Comparison of ENCODE assay signal across 24 mouse cellular contexts in the genomic region with DNA sequence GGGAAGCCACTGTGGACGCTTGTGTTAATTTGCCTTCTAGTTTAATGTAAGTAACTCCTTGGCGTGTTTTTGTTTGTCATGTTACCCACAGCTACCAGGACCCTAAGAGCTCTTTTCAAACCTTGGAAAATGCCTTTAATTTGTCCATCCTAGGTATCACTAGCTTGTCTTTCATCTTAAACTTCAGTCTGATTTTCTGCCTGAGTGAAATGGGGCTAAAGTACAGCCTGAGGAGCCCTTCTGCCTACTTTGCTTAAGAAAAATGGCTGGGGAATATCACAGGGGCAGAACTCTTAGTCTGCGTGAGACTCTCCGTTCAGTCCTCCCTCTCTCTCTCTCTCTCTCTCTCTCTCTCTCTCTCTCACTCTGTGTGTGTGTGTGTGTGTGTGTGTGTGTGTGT. TPM values are rescaled to one million over a fixed set of nuclear protein-coding genes. Genes with fewer than 3 reads are reported as not detected.
"Had no signal": no experiment of that assay in that cellular context is flagged by ENCODE, and none has a peak within 500 bp of the region (broad histone marks: within the 10 kb centered on the region; RNA-seq: fewer than 3 reads in every experiment).

No protein-coding gene starts in this region.

- H3K27ac ChIP-seq: midbrain, embryonic 10.5 days; midbrain, embryonic 12.5 days; neural tube, embryonic 13.5 days; neural tube, embryonic 15.5 days had no signal

- ATAC-seq: midbrain, embryonic 16.5 days had no signal

- H3K9me3 ChIP-seq: midbrain, embryonic 10.5 days; midbrain, embryonic 12.5 days; neural tube, embryonic 13.5 days; neural tube, embryonic 15.5 days had no signal

- H3K9ac ChIP-seq: lung, embryonic 14.5 days; midbrain, embryonic 12.5 days; neural tube, embryonic 13.5 days; neural tube, embryonic 15.5 days had no signal

- H3K4me1 ChIP-seq: midbrain, embryonic 10.5 days; midbrain, embryonic 12.5 days; neural tube, embryonic 13.5 days; neural tube, embryonic 15.5 days had no signal

- H3K36me3 ChIP-seq: midbrain, embryonic 10.5 days; midbrain, embryonic 12.5 days; neural tube, embryonic 13.5 days; neural tube, embryonic 15.5 days had no signal

- DNase-seq: lung, adult 18-20 months; lung, embryonic 14.5 days; lung, postnatal 10 days; lung, postnatal 4 days; midbrain, embryonic 14.5 days; right cerebral cortex, adult 18-20 months; right cerebral cortex, postnatal 25 days; right cerebral cortex, postnatal 4 days; spleen, adult 18-20 months; thymus, adult 18-20 months; thymus, postnatal 14 days; thymus, postnatal 36 days had no signal

- H3K27me3 ChIP-seq: midbrain, embryonic 12.5 days; neural tube, embryonic 13.5 days; neural tube, embryonic 15.5 days had no signal

- H3K4me3 ChIP-seq: midbrain, embryonic 10.5 days; midbrain, embryonic 12.5 days; myocyte; neural tube, embryonic 13.5 days; neural tube, embryonic 15.5 days had no signal

- H3K4me2 ChIP-seq: lung, embryonic 14.5 days; midbrain, embryonic 12.5 days; neural tube, embryonic 13.5 days; neural tube, embryonic 15.5 days had no signal

RNA-seq across cellular contexts. Expression of a gene that starts 0.7 kb away (rescaled TPM):
- polyA plus RNA-seq: lung, embryonic 14.5 days; lung, embryonic 16.5 days; midbrain, embryonic 10.5 days; midbrain, embryonic 12.5 days; midbrain, embryonic 14.5 days; midbrain, embryonic 16.5 days; myocyte; neural tube, embryonic 11.5 days; neural tube, embryonic 13.5 days; neural tube, embryonic 15.5 days; small intestine, adult 2 months; stomach, embryonic 14.5 days; stomach, embryonic 16.5 days; thymus, postnatal 0 days had no signal

RNA-seq across cellular contexts. Expression of a gene that starts 2.7 kb away (rescaled TPM):
- polyA plus RNA-seq: lung, embryonic 14.5 days; lung, embryonic 16.5 days; midbrain, embryonic 10.5 days; midbrain, embryonic 12.5 days; midbrain, embryonic 14.5 days; midbrain, embryonic 16.5 days; myocyte; neural tube, embryonic 11.5 days; neural tube, embryonic 13.5 days; neural tube, embryonic 15.5 days; small intestine, adult 2 months; stomach, embryonic 14.5 days; stomach, embryonic 16.5 days; thymus, postnatal 0 days had no signal

RNA-seq across cellular contexts. Expression of a gene that starts 10.2 kb away (rescaled TPM):
- polyA plus RNA-seq: lung, embryonic 14.5 days; lung, embryonic 16.5 days; midbrain, embryonic 10.5 days; midbrain, embryonic 12.5 days; midbrain, embryonic 14.5 days; midbrain, embryonic 16.5 days; myocyte; neural tube, embryonic 11.5 days; neural tube, embryonic 13.5 days; neural tube, embryonic 15.5 days; small intestine, adult 2 months; stomach, embryonic 14.5 days; stomach, embryonic 16.5 days had no signal

RNA-seq across cellular contexts. Expression of a gene that starts 29.3 kb away (rescaled TPM):
- polyA plus RNA-seq: lung, embryonic 14.5 days; lung, embryonic 16.5 days; midbrain, embryonic 10.5 days; midbrain, embryonic 12.5 days; midbrain, embryonic 14.5 days; midbrain, embryonic 16.5 days; neural tube, embryonic 11.5 days; neural tube, embryonic 13.5 days; neural tube, embryonic 15.5 days; small intestine, adult 2 months; stomach, embryonic 14.5 days; stomach, embryonic 16.5 days; thymus, postnatal 0 days had no signal

RNA-seq across cellular contexts. Expression of a gene that starts 30.0 kb away (rescaled TPM):
- polyA plus RNA-seq: lung, embryonic 14.5 days; lung, embryonic 16.5 days; midbrain, embryonic 10.5 days; midbrain, embryonic 12.5 days; midbrain, embryonic 14.5 days; midbrain, embryonic 16.5 days; myocyte; neural tube, embryonic 11.5 days; neural tube, embryonic 13.5 days; neural tube, embryonic 15.5 days; small intestine, adult 2 months; stomach, embryonic 14.5 days; stomach, embryonic 16.5 days; thymus, postnatal 0 days had no signal
